ENCODE assay signal across 15 mouse cellular contexts in the genomic region with DNA sequence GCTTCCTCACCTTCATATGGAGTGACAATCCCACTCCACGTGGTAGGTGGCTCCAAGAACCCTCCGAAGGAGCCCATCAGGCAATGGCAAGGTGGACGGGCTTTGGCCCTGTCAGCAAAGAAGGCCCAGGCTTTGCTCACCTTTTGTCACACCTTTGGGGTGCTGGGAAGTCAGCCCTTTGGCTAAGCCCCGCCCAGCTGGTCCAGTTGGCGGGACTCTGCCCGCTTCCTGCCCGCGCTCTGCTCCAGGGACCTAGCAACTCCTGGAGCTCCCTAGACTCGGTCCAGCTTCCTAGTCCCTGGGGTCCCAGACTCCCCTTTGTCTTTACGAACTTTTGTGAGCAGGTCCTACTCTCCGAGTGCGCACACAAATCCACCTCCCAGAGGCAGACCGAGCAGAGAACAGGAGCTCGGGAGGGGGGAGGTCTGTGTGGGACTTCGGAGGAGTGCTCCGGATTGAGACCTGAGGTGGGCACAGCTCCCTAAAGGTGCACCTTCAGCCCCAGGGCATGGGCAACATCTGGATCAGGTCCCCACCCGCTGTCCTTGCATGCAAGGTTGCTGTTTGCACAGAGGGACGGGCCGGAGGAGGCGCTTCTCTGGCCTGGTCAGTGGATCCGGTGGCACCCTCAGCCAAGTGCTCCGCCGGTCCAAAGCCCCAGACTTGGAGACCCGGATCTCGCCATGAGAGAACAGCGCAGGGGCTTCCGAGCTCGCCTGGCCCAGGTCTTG. TPM values are rescaled to one million over a fixed set of nuclear protein-coding genes. Genes with fewer than 3 reads are reported as not detected.
DNase-seq lines count a peak whose midpoint lies in the region; ATAC-seq and TF ChIP-seq lines count a peak whose summit lies in the region.
"Had no signal": no experiment of that assay in that cellular context is flagged by ENCODE, and none has a peak within 500 bp of the region (broad histone marks: within the 10 kb centered on the region; RNA-seq: fewer than 3 reads in every experiment).

A gene (plus strand): TSS at position 681 of the 731 bp plus-strand sequence.

- no peaks in the 10 kb centered on the region for H3K36me3 ChIP-seq in heart, embryonic 15.5 days
- no peaks in the 10 kb centered on the region for H3K36me3 ChIP-seq in E14TG2a.4 (ENCODE audit: insufficient read depth, low read length)
- no peaks in the 10 kb centered on the region for H3K36me3 ChIP-seq in liver, embryonic 13.5 days
- H3K36me3 ChIP-seq in kidney, embryonic 14.5 days (ENCODE audit: control insufficient read depth, insufficient read depth, low read length) = no peaks in the 10 kb centered on the region
- no peaks in the 10 kb centered on the region for H3K36me3 ChIP-seq in forebrain, embryonic 15.5 days

- WGBS in heart, embryonic 15.5 days = 40% methylated on average over 28 of the region's 28 CpGs
- WGBS in liver, embryonic 13.5 days (ENCODE audit: insufficient replicate concordance) = 55% methylated on average over 28 of the region's 28 CpGs
- 48% methylated on average over 28 of the region's 28 CpGs for WGBS in kidney, embryonic 14.5 days
- 44% methylated on average over 28 of the region's 28 CpGs for WGBS in forebrain, embryonic 15.5 days

- H3K4me1 ChIP-seq in heart, embryonic 15.5 days (replicated peaks) = 0 out of 2 replicates have a peak, but pooled peaks cover 2% of the 10 kb centered on the region
- peaks cover 79% of the 10 kb centered on the region for H3K4me1 ChIP-seq in E14TG2a.4 (replicated peaks; ENCODE audit: low read depth, low read length)
- H3K4me1 ChIP-seq in liver, embryonic 13.5 days (replicated peaks) = peaks cover 26% of the 10 kb centered on the region
- H3K4me1 ChIP-seq in kidney, embryonic 14.5 days (ENCODE audit: control insufficient read depth, insufficient read depth, low read length) = peaks cover under 1% of the 10 kb centered on the region; the same call in 1 of the 2 replicates
- no peaks in the 10 kb centered on the region for H3K4me1 ChIP-seq in forebrain, embryonic 15.5 days

- no peak for ATAC-seq in heart, embryonic 15.5 days (replicated peaks; ENCODE audit: insufficient number of reproducible peaks, insufficient read depth, low FRiP score, low read depth)
- ATAC-seq in inflammation-experienced regulatory T-cells, adult 6 months = no peak
- ATAC-seq in liver, embryonic 13.5 days (ENCODE audit: low read depth) = no peak
- ATAC-seq in kidney, embryonic 14.5 days (ENCODE audit: low FRiP score, low TSS enrichment) = no peak
- no peak for ATAC-seq in forebrain, embryonic 15.5 days (replicated peaks)
- ATAC-seq: forebrain, postnatal 0 days had no signal

- 0 out of 2 replicates have a peak within 1 kb of the TSS, but pooled peaks have one; percentile 2 for H3K4me2 ChIP-seq in heart, embryonic 15.5 days
- peak within 1 kb of the TSS; percentile 15; the same call in 1 of the 2 replicates for H3K4me2 ChIP-seq in liver, embryonic 13.5 days
- no peak within 1 kb of the TSS for H3K4me2 ChIP-seq in kidney, embryonic 14.5 days (replicated peaks; ENCODE audit: low read depth, low read length)
- no peak within 1 kb of the TSS for H3K4me2 ChIP-seq in forebrain, embryonic 15.5 days (replicated peaks)

- no peak within 1 kb of the TSS for H3K4me3 ChIP-seq in heart, embryonic 15.5 days
- H3K4me3 ChIP-seq in E14TG2a.4 (replicated peaks; ENCODE audit: low read length) = peak within 1 kb of the TSS; percentile 74
- no peak within 1 kb of the TSS for H3K4me3 ChIP-seq in liver, embryonic 13.5 days (replicated peaks)
- H3K4me3 ChIP-seq in kidney, embryonic 14.5 days (ENCODE audit: low read length) = no peak within 1 kb of the TSS
- no peak within 1 kb of the TSS for H3K4me3 ChIP-seq in forebrain, embryonic 15.5 days

- no peak within 1 kb of the TSS for H3K27ac ChIP-seq in heart, embryonic 15.5 days
- no peak within 1 kb of the TSS for H3K27ac ChIP-seq in liver, embryonic 13.5 days
- no peak within 1 kb of the TSS for H3K27ac ChIP-seq in kidney, embryonic 14.5 days (ENCODE audit: low read depth, low read length)
- H3K27ac ChIP-seq in forebrain, embryonic 15.5 days (replicated peaks) = no peak within 1 kb of the TSS

- peaks cover 37% of the 10 kb centered on the region for H3K27me3 ChIP-seq in heart, embryonic 15.5 days
- peaks cover 8% of the 10 kb centered on the region for H3K27me3 ChIP-seq in E14TG2a.4 (ENCODE audit: insufficient read depth, low read length)
- H3K27me3 ChIP-seq in liver, embryonic 13.5 days = peaks cover 31% of the 10 kb centered on the region
- 0 out of 2 replicates have a peak, but pooled peaks cover under 1% of the 10 kb centered on the region for H3K27me3 ChIP-seq in kidney, embryonic 14.5 days (ENCODE audit: control insufficient read depth, insufficient read depth, low read length)
- H3K27me3 ChIP-seq in forebrain, embryonic 15.5 days = no peaks in the 10 kb centered on the region

- H3K9me3 ChIP-seq in heart, embryonic 15.5 days (replicated peaks) = no peaks in the 10 kb centered on the region
- no peaks in the 10 kb centered on the region for H3K9me3 ChIP-seq in E14TG2a.4 (ENCODE audit: low read length)
- no peaks in the 10 kb centered on the region for H3K9me3 ChIP-seq in liver, embryonic 13.5 days (replicated peaks)
- H3K9me3 ChIP-seq in kidney, embryonic 14.5 days (ENCODE audit: control insufficient read depth, low read length) = no peaks in the 10 kb centered on the region
- H3K9me3 ChIP-seq in forebrain, embryonic 15.5 days = no peaks in the 10 kb centered on the region

- TF ChIP-seq CTCF in E14TG2a.4 (conservative IDR thresholded peaks at IDR 0.05; ENCODE audit: low read length) = no peak

- no peak within 1 kb of the TSS for H3K9ac ChIP-seq in heart, embryonic 15.5 days
- H3K9ac ChIP-seq in liver, embryonic 13.5 days = no peak within 1 kb of the TSS
- no peak within 1 kb of the TSS for H3K9ac ChIP-seq in kidney, embryonic 14.5 days (ENCODE audit: low read depth, low read length)
- H3K9ac ChIP-seq in forebrain, embryonic 15.5 days (replicated peaks) = no peak within 1 kb of the TSS
- H3K9ac ChIP-seq: forebrain, postnatal 0 days had no signal

- DNase-seq in heart, adult 8-10 months (ENCODE audit: low spot score) = no peak
- no peak for DNase-seq in liver, embryonic 13.5 days
- DNase-seq in kidney, adult 18-20 months = no peak
- DNase-seq: B cell, adult 2 months; cerebellum, postnatal 25 days; forebrain, postnatal 0 days; gastrocnemius, postnatal 14 days; heart, postnatal 14 days; lung, postnatal 36 days; retina, postnatal 1 day had no signal

RNA-seq across cellular contexts. Expression of the gene that starts here (rescaled TPM):
- polyA plus RNA-seq in heart, embryonic 15.5 days (2015; fragmentation: Nextera tagmentation; extraction: Ambion mirVana) = 0.30 and 0.61 TPM in 2 replicates
- total RNA-seq in heart, adult 8-10 months (2022) = under 1 TPM in 1 of 4 experiments, not detected in 3; 0.50 TPM
- polyA plus RNA-seq in inflammation-experienced regulatory T-cells, adult 6 months (2017; shearing (Covaris generic)) = 10 to 100 TPM; 10.8 to 23.3 (median 14.1) TPM
- polyA plus RNA-seq in liver, embryonic 13.5 days (2015; fragmentation: Nextera tagmentation; extraction: Ambion mirVana) = 0.22 and 0.25 TPM in 2 replicates
- 4.5 and 6.0 TPM in 2 replicates for polyA plus RNA-seq in kidney, embryonic 14.5 days (2014; fragmentation: Nextera tagmentation; extraction: Ambion mirVana)
- 1.0 and 1.8 TPM in 2 replicates for polyA plus RNA-seq in forebrain, embryonic 15.5 days (2015; fragmentation: Nextera tagmentation; extraction: Ambion mirVana)
- total RNA-seq: gastrocnemius, postnatal 14 days had no signal

Comparison
In these comparisons a context has a peak if more than half of its experiments do, and no peak if none do; other contexts are left out.
1. H3K4me2 ChIP-seq: peak in heart, embryonic 15.5 days (single experiment) and liver, embryonic 13.5 days (single experiment); none in kidney, embryonic 14.5 days (single experiment) and forebrain, embryonic 15.5 days (single experiment).